Mouse (Mus musculus) hindbrain, embryonic 14.5 days (tissue): ENCODE measurements at regions not wholly inside any gene's neighbourhood (a gene's known extent, or its start where the extent isn't known, plus 50 kb on each side); places are given as distances from the start of the nearest gene placed in this dataset.

Source experiments
- ATAC-seq: fragments of 200-750 bp; cut with Nextera tagmentation; 2 replicates; pipeline ENCODE4 v1.8.0; 2017; ENCODE audit warnings: moderate number of reproducible peaks, mild to moderate bottlenecking, moderate TSS enrichment, moderate library complexity; ENCODE audit not compliant: low FRiP score
- DNase-seq: peaks from one replicate; pipeline ENCODE4 v3.0.0-alpha.2; 2015; ENCODE audit warnings: low spot score
- H3K27ac ChIP-seq: fragments of 300-500 bp; sonication (generic); 2 replicates; pipeline ENCODE4 v1.5.1; 2014; ENCODE audit warnings: mild to moderate bottlenecking, moderate library complexity
- H3K27me3 ChIP-seq: fragments of 300-500 bp; sonication (generic); 2 replicates; pipeline ENCODE4 v1.6.1; 2014; ENCODE audit warnings: mild to moderate bottlenecking, low read length, mixed read lengths; ENCODE audit not compliant: control insufficient read depth, insufficient read depth
- H3K36me3 ChIP-seq: fragments of 300-500 bp; sonication (generic); replicated peaks from 2 replicates; pipeline ENCODE4 v1.6.1; 2014; ENCODE audit not compliant: control insufficient read depth, insufficient read depth
- H3K4me1 ChIP-seq: fragments of 300-500 bp; sonication (generic); replicated peaks from 2 replicates; pipeline ENCODE4 v1.6.1; 2014; ENCODE audit warnings: antibody characterized with exemption, low read length, mixed read lengths; ENCODE audit not compliant: control insufficient read depth, insufficient read depth
- H3K4me2 ChIP-seq: fragments of 300-500 bp; sonication (generic); replicated peaks from 2 replicates; pipeline ENCODE4 v1.6.1; 2014; ENCODE audit warnings: mild to moderate bottlenecking, moderate library complexity
- H3K4me3 ChIP-seq: fragments of 300-500 bp; sonication (generic); replicated peaks from 2 replicates; pipeline ENCODE4 v1.5.1; 2014; ENCODE audit warnings: mild to moderate bottlenecking, low read length
- H3K9ac ChIP-seq: fragments of 300-500 bp; sonication (generic); 2 replicates; pipeline ENCODE4 v1.6.1; 2014
- H3K9me3 ChIP-seq: fragments of 300-500 bp; sonication (generic); 2 replicates; pipeline ENCODE4 v1.6.1; 2016; ENCODE audit warnings: low read length; ENCODE audit not compliant: control insufficient read depth
- WGBS: fragments of 180-500 bp; shearing (Covaris S2); extraction: QIAGEN DNeasy Blood & Tissue Kit; methylation state at CpG from one replicate; pipeline ENCODE4 v1.1.7; 2014; 5-methylcytosine and 5-hydroxymethylcytosine counted together

- Histone ChIP-seq H3K4me1 (no peaks in the 10 kb centered on the region), H3K9ac (no peak overlapping the region), H3K27ac (no peak overlapping the region), H3K4me3 (no peak overlapping the region), H3K9me3 (no peaks in the 10 kb centered on the region), H3K4me2 (no peak overlapping the region), H3K36me3 (no peaks in the 10 kb centered on the region), H3K27me3 (no peaks in the 10 kb centered on the region)
- DNase-seq = no peak
- 0 out of 2 replicates have a peak, but pooled peaks have one; percentile 46 for ATAC-seq
- WGBS = 87% methylated on average over 1 of the region's 1 CpGs
These were observed 179.6 kb upstream of the Fermt1 start for GRCm38 (mm10) chr2:133125212-133125801.

- Histone ChIP-seq H3K9me3 (no peaks in the 10 kb centered on the region), H3K27me3 (no peaks in the 10 kb centered on the region), H3K36me3 (no peaks in the 10 kb centered on the region), H3K4me3 (no peak overlapping the region), H3K4me1 (no peaks in the 10 kb centered on the region), H3K9ac (no peak overlapping the region), H3K4me2 (no peak overlapping the region), H3K27ac (no peak overlapping the region)
- DNase-seq (no peak), ATAC-seq (no peak)
- 78% methylated on average over 3 of the region's 3 CpGs for WGBS
These were observed 189.2 kb upstream of the Fermt1 start for GRCm38 (mm10) chr2:133134878-133135277.

GRCm38 (mm10) chr2:133138877-133139276 lies 193.2 kb upstream of the Fermt1 start:
- Histone ChIP-seq H3K36me3 (no peaks in the 10 kb centered on the region), H3K9ac (no peak overlapping the region), H3K4me2 (no peak overlapping the region), H3K27ac (no peak overlapping the region), H3K9me3 (no peaks in the 10 kb centered on the region), H3K4me1 (no peaks in the 10 kb centered on the region), H3K27me3 (no peaks in the 10 kb centered on the region), H3K4me3 (no peak overlapping the region)
- 93% methylated on average over 4 of the region's 4 CpGs for WGBS
- DNase-seq (no peak), ATAC-seq (no peak)

GRCm38 (mm10) chr2:133141341-133142035 lies 195.8 kb upstream of the Fermt1 start:
- no peaks in the 10 kb centered on the region for H3K4me1 ChIP-seq
- no peak overlapping the region for H3K9ac ChIP-seq
- DNase-seq (no peak), ATAC-seq (no peak)
- H3K9me3 ChIP-seq = no peaks in the 10 kb centered on the region
- H3K27me3 ChIP-seq = no peaks in the 10 kb centered on the region
- H3K4me3 ChIP-seq = no peak overlapping the region
- H3K4me2 ChIP-seq = no peak overlapping the region
- WGBS = 92% methylated on average over 6 of the region's 6 CpGs
- H3K36me3 ChIP-seq = no peaks in the 10 kb centered on the region
- H3K27ac ChIP-seq = no peak overlapping the region

GRCm38 (mm10) chr2:133152461-133152860 lies 206.8 kb upstream of the Fermt1 start:
- 89% methylated on average over 1 of the region's 1 CpGs for WGBS
- no peak for ATAC-seq
- no peak for DNase-seq
- no peak overlapping the region for H3K4me2 ChIP-seq
- no peaks in the 10 kb centered on the region for H3K36me3 ChIP-seq
- H3K9ac ChIP-seq = no peak overlapping the region
- no peaks in the 10 kb centered on the region for H3K27me3 ChIP-seq
- H3K4me3 ChIP-seq = no peak overlapping the region
- no peaks in the 10 kb centered on the region for H3K9me3 ChIP-seq
- no peaks in the 10 kb centered on the region for H3K4me1 ChIP-seq
- H3K27ac ChIP-seq = no peak overlapping the region

- no peak overlapping the region for H3K27ac ChIP-seq
- H3K9ac ChIP-seq = no peak overlapping the region
- H3K9me3 ChIP-seq = no peaks in the 10 kb centered on the region
- no peaks in the 10 kb centered on the region for H3K4me1 ChIP-seq
- no peak overlapping the region for H3K4me3 ChIP-seq
- 73% methylated on average over 3 of the region's 3 CpGs for WGBS
- no peak overlapping the region for H3K4me2 ChIP-seq
- DNase-seq (no peak), ATAC-seq (no peak)
- no peaks in the 10 kb centered on the region for H3K27me3 ChIP-seq
- no peaks in the 10 kb centered on the region for H3K36me3 ChIP-seq
These were observed 210.8 kb upstream of the Fermt1 start for GRCm38 (mm10) chr2:133156537-133156936.

GRCm38 (mm10) chr2:133158206-133158605 lies 212.5 kb upstream of the Fermt1 start:
- DNase-seq (no peak), ATAC-seq (no peak)
- 35% methylated on average over 8 of the region's 8 CpGs for WGBS

GRCm38 (mm10) chr2:133159398-133159797 lies 213.7 kb upstream of the Fermt1 start:
- Histone ChIP-seq H3K9me3 (no peaks in the 10 kb centered on the region), H3K36me3 (no peaks in the 10 kb centered on the region), H3K4me1 (no peaks in the 10 kb centered on the region), H3K27me3 (no peaks in the 10 kb centered on the region), H3K27ac (no peak overlapping the region), H3K4me2 (no peak overlapping the region), H3K4me3 (no peak overlapping the region), H3K9ac (no peak overlapping the region)
- DNase-seq = no peak
- ATAC-seq = no peak
- 48% methylated on average over 2 of the region's 2 CpGs for WGBS

More at GRCm38 (mm10) chr2:133158206-133158605, 212.5 kb upstream of the Fermt1 start:
- H3K9me3 ChIP-seq = no peaks in the 10 kb centered on the region
- no peaks in the 10 kb centered on the region for H3K4me1 ChIP-seq
- H3K27me3 ChIP-seq = no peaks in the 10 kb centered on the region
- H3K36me3 ChIP-seq = no peaks in the 10 kb centered on the region
- no peak overlapping the region for H3K9ac ChIP-seq
- H3K4me2 ChIP-seq = no peak overlapping the region
- no peak overlapping the region for H3K27ac ChIP-seq
- H3K4me3 ChIP-seq = no peak overlapping the region

GRCm38 (mm10) chr2:133176411-133176810 lies 230.7 kb upstream of the Fermt1 start:
- Histone ChIP-seq H3K27me3 (no peaks in the 10 kb centered on the region), H3K4me1 (no peaks in the 10 kb centered on the region), H3K36me3 (no peaks in the 10 kb centered on the region), H3K9ac (no peak overlapping the region), H3K4me2 (no peak overlapping the region), H3K4me3 (no peak overlapping the region), H3K9me3 (no peaks in the 10 kb centered on the region), H3K27ac (no peak overlapping the region)
- DNase-seq = no peak
- no peak for ATAC-seq
- WGBS = 86% methylated on average over 3 of the region's 3 CpGs
